Mouse (Mus musculus) hindbrain, embryonic 14.5 days (tissue): Measurements from ENCODE around the gene Fggy. TPM values are rescaled to one million over a fixed set of nuclear protein-coding genes. Genes with fewer than 3 reads are reported as not detected.

ENCODE experiments used
- ATAC-seq: fragments of 200-750 bp; cut with Nextera tagmentation; 2 replicates; pipeline ENCODE4 v1.8.0; 2017; ENCODE audit warnings: moderate number of reproducible peaks, mild to moderate bottlenecking, moderate TSS enrichment, moderate library complexity; ENCODE audit not compliant: low FRiP score
- DNase-seq: peaks from one replicate; pipeline ENCODE4 v3.0.0-alpha.2; 2015; ENCODE audit warnings: low spot score
- H3K27ac ChIP-seq: fragments of 300-500 bp; sonication (generic); 2 replicates; pipeline ENCODE4 v1.5.1; 2014; ENCODE audit warnings: mild to moderate bottlenecking, moderate library complexity
- H3K27me3 ChIP-seq: fragments of 300-500 bp; sonication (generic); 2 replicates; pipeline ENCODE4 v1.6.1; 2014; ENCODE audit warnings: mild to moderate bottlenecking, low read length, mixed read lengths; ENCODE audit not compliant: control insufficient read depth, insufficient read depth
- H3K36me3 ChIP-seq: fragments of 300-500 bp; sonication (generic); replicated peaks from 2 replicates; pipeline ENCODE4 v1.6.1; 2014; ENCODE audit not compliant: control insufficient read depth, insufficient read depth
- H3K4me1 ChIP-seq: fragments of 300-500 bp; sonication (generic); replicated peaks from 2 replicates; pipeline ENCODE4 v1.6.1; 2014; ENCODE audit warnings: antibody characterized with exemption, low read length, mixed read lengths; ENCODE audit not compliant: control insufficient read depth, insufficient read depth
- H3K4me2 ChIP-seq: fragments of 300-500 bp; sonication (generic); replicated peaks from 2 replicates; pipeline ENCODE4 v1.6.1; 2014; ENCODE audit warnings: mild to moderate bottlenecking, moderate library complexity
- H3K4me3 ChIP-seq: fragments of 300-500 bp; sonication (generic); replicated peaks from 2 replicates; pipeline ENCODE4 v1.5.1; 2014; ENCODE audit warnings: mild to moderate bottlenecking, low read length
- H3K9ac ChIP-seq: fragments of 300-500 bp; sonication (generic); 2 replicates; pipeline ENCODE4 v1.6.1; 2014
- H3K9me3 ChIP-seq: fragments of 300-500 bp; sonication (generic); 2 replicates; pipeline ENCODE4 v1.6.1; 2016; ENCODE audit warnings: low read length; ENCODE audit not compliant: control insufficient read depth
- WGBS: fragments of 180-500 bp; shearing (Covaris S2); extraction: QIAGEN DNeasy Blood & Tissue Kit; methylation state at CpG from one replicate; pipeline ENCODE4 v1.1.7; 2014; 5-methylcytosine and 5-hydroxymethylcytosine counted together
- polyA plus RNA-seq: library from polyadenylated mRNA; unstranded; fragments of >200 nt; fragmentation: Nextera tagmentation; extraction: Ambion mirVana; gene quantifications from 2 replicates; pipeline ENCODE4 v1.2.1, GENCODE M21; 2014

The Fggy gene
- polyA plus RNA-seq, 1 experiment from 2014 or later = 7.6 TPM

GRCm38 (mm10) chr4:95687350-95687749 lies 130.0 kb downstream of the Fggy start:
- no peaks in the 10 kb centered on the region for H3K9me3 ChIP-seq
- DNase-seq (no peak), ATAC-seq (no peak)
- H3K36me3 ChIP-seq = no peaks in the 10 kb centered on the region
- no peak overlapping the region for H3K4me2 ChIP-seq
- no peak overlapping the region for H3K4me3 ChIP-seq
- H3K27ac ChIP-seq = no peak overlapping the region
- H3K4me1 ChIP-seq = peaks cover 15% of the 10 kb centered on the region
- WGBS = 89% methylated on average over 5 of the region's 5 CpGs
- no peaks in the 10 kb centered on the region for H3K27me3 ChIP-seq
- no peak overlapping the region for H3K9ac ChIP-seq

- Histone ChIP-seq H3K4me1 (peaks cover 15% of the 10 kb centered on the region), H3K27ac (no peak overlapping the region), H3K4me2 (no peak overlapping the region), H3K36me3 (no peaks in the 10 kb centered on the region), H3K9me3 (no peaks in the 10 kb centered on the region), H3K4me3 (no peak overlapping the region), H3K9ac (no peak overlapping the region), H3K27me3 (no peaks in the 10 kb centered on the region)
- 85% methylated on average over 4 of the region's 4 CpGs for WGBS
- DNase-seq (no peak), ATAC-seq (no peak)
Observed at GRCm38 (mm10) chr4:95688159-95688558, 130.9 kb downstream of the Fggy start.

DNA sequence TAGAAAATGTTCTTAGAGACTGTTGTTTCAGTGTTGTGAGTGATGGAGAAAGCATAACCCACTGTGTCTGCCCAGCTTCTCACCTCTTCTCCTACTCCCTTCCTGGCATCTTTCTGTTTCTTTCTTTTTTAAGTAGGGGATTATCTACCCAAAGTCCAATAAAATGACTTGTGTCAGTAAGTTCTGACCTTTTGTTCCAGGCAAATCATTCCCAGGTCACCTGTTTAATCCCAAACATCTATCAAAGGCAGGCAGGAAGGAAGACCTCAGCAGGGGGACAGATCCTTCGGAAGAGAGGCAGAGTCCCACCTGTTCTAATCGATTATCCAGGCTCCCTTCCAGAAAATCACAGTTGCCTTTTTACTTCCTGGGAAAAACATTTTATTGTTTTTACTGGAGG lies 143.1 kb downstream of the Fggy start:
- no peak overlapping the region for H3K27ac ChIP-seq
- no peak for DNase-seq
- H3K9me3 ChIP-seq = no peaks in the 10 kb centered on the region
- ATAC-seq = no peak
- no peaks in the 10 kb centered on the region for H3K4me1 ChIP-seq
- H3K9ac ChIP-seq = no peak overlapping the region
- H3K27me3 ChIP-seq = no peaks in the 10 kb centered on the region
- no peak overlapping the region for H3K4me3 ChIP-seq
- H3K36me3 ChIP-seq = no peaks in the 10 kb centered on the region
- H3K4me2 ChIP-seq = no peak overlapping the region
- whole genome bisulfite sequencing = 67% methylated on average over 2 of the region's 2 CpGs

GRCm38 (mm10) chr4:95707941-95708897 lies 150.9 kb downstream of the Fggy start:
- Histone ChIP-seq H3K36me3 (no peaks in the 10 kb centered on the region), H3K4me2 (no peak overlapping the region), H3K27me3 (no peaks in the 10 kb centered on the region), H3K9me3 (no peaks in the 10 kb centered on the region), H3K4me1 (no peaks in the 10 kb centered on the region), H3K4me3 (no peak overlapping the region), H3K27ac (no peak overlapping the region), H3K9ac (no peak overlapping the region)
- no peak for ATAC-seq
- whole genome bisulfite sequencing = 84% methylated on average over 5 of the region's 5 CpGs
- no peak for DNase-seq

DNA sequence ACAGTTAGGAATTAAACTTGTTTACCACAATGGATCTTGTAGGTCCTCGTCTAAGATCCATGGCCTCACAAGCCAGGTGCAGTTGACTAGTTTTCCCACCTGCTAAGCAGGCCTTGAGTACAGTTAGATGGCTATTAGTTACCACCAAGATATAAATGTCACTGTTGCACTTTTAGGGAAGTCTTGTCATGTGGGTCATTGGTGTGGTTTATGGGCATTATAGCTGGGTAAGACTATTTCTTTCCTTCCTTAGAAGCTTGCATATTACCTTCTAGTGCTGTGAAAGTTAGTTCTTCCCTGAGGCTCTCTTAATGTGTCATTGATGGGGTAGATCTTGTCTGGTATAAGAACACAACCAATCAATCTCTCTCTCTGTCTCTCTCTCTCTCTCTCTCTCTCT lies 152.4 kb downstream of the Fggy start:
- 74% methylated on average over 1 of the region's 1 CpGs for WGBS

DNA sequence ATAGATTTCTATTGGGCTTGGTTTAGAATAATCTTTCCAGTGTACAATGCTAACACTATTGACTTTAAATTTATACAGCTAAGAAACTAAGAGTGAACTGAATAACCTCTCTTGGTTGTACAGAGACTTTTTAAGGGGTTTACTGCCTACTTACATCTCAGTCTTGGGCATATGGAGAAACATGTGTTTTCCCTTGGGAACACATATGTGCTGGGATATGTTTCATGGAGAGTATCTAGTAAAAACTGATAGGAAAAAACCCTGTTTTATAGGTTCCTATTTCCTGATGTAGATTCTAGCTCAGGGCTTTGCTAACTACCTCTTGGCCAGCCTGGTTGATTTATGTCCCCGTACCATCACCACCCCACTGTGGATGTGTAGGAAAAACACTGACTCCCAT lies 155.5 kb downstream of the Fggy start:
- WGBS = 96% methylated on average over 1 of the region's 1 CpGs
- no peak for DNase-seq

More for the DNA sequence above, 152.4 kb downstream of the Fggy start:
- Histone ChIP-seq H3K9me3 (no peaks in the 10 kb centered on the region), H3K9ac (no peak overlapping the region), H3K27ac (no peak overlapping the region), H3K36me3 (no peaks in the 10 kb centered on the region), H3K4me1 (no peaks in the 10 kb centered on the region), H3K4me3 (no peak overlapping the region), H3K4me2 (no peak overlapping the region), H3K27me3 (no peaks in the 10 kb centered on the region)
- DNase-seq (no peak), ATAC-seq (no peak)

DNA sequence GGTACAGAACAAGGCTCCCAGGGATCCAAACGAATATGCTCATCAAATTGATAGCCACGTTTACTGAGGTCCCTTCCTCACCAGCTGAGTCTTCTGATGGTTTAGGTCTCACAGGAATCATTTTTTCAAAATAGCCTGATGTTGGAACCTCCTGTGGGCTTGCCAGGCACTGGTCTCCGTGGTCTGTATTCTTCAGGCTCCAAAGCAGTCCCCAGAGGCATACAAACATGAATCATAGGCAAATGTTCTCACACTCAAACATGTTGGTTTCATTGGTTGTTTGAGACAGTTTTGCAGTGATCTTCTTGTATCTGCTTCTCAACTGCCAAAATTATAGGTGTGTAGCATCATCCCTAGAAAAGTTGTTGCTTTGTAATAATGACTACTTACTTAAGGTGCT lies 156.0 kb downstream of the Fggy start:
- H3K4me2 ChIP-seq = no peak overlapping the region
- H3K27ac ChIP-seq = no peak overlapping the region
- 71% methylated on average over 3 of the region's 3 CpGs for WGBS
- H3K4me3 ChIP-seq = no peak overlapping the region
- no peaks in the 10 kb centered on the region for H3K27me3 ChIP-seq
- ATAC-seq (no peak), DNase-seq (no peak)
- H3K9ac ChIP-seq = no peak overlapping the region
- H3K9me3 ChIP-seq = no peaks in the 10 kb centered on the region
- H3K36me3 ChIP-seq = no peaks in the 10 kb centered on the region
- no peaks in the 10 kb centered on the region for H3K4me1 ChIP-seq

More for the DNA sequence above, 155.5 kb downstream of the Fggy start:
- H3K9me3 ChIP-seq = no peaks in the 10 kb centered on the region
- no peak overlapping the region for H3K27ac ChIP-seq
- no peak overlapping the region for H3K4me2 ChIP-seq
- no peaks in the 10 kb centered on the region for H3K4me1 ChIP-seq
- no peaks in the 10 kb centered on the region for H3K36me3 ChIP-seq
- H3K4me3 ChIP-seq = no peak overlapping the region
- H3K27me3 ChIP-seq = no peaks in the 10 kb centered on the region
- no peak overlapping the region for H3K9ac ChIP-seq
- ATAC-seq = no peak

DNA sequence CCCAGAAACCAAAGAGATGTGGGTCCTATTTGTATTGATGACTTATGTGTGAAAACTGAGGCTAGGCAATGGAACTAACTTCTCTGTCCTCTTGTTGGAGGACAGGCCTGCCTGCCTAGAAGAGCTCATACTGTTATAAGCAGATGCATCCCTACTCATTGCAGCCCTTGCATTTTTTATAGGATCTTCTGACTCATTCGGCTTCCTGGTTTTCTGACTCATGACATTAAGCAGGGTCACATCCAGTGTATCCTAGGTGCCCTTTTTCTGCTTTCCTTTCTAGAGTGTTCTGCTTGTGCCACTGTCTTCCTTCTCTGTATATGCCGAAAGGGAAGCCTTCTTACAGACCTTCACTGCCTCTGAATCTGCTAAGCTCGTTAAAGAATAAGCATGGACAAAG lies 158.8 kb downstream of the Fggy start:
- WGBS = 82% methylated on average over 3 of the region's 3 CpGs
- DNase-seq (no peak), ATAC-seq (no peak)
- H3K9ac ChIP-seq = no peak overlapping the region
- no peak overlapping the region for H3K4me3 ChIP-seq
- H3K36me3 ChIP-seq = no peaks in the 10 kb centered on the region
- H3K9me3 ChIP-seq = no peaks in the 10 kb centered on the region
- H3K4me1 ChIP-seq = no peaks in the 10 kb centered on the region
- no peaks in the 10 kb centered on the region for H3K27me3 ChIP-seq
- H3K4me2 ChIP-seq = no peak overlapping the region
- H3K27ac ChIP-seq = no peak overlapping the region

DNA sequence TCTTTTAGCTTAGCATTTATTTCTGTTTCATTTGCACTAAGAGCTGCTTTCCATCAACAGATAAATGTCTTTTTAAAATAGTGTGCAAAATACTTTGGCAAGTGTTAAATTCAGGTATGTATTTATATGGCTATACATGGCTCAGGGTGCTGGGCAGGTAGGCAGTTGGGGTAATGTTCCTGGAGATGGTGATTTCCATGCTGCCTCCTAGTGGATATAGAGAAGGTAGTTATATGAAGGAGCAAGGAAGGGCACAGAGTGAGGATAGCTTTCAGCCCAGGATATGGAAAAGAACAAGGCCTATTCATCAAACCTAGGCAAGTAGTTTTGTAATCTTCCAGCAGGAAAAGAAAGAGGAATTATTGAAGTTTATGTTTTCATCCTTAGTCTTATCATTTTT lies 166.3 kb downstream of the Fggy start:
- no peak overlapping the region for H3K4me3 ChIP-seq
- ATAC-seq (no peak), DNase-seq (no peak)
- no peak overlapping the region for H3K4me2 ChIP-seq
- H3K9ac ChIP-seq = no peak overlapping the region
- H3K36me3 ChIP-seq = no peaks in the 10 kb centered on the region
- no peaks in the 10 kb centered on the region for H3K4me1 ChIP-seq
- H3K27ac ChIP-seq = no peak overlapping the region
- H3K9me3 ChIP-seq = no peaks in the 10 kb centered on the region
- no peaks in the 10 kb centered on the region for H3K27me3 ChIP-seq
